Mouse (Mus musculus) limb, embryonic 14.5 days (tissue): ENCODE data around the gene Tesmin. TPM values are rescaled to one million over a fixed set of nuclear protein-coding genes. Genes with fewer than 3 reads are reported as not detected.

Source experiments
- ATAC-seq: fragments of 200-750 bp; cut with Nextera tagmentation; 2 replicates; pipeline ENCODE4 v1.8.0; 2017; ENCODE audit warnings: low read depth, moderate number of reproducible peaks, moderate TSS enrichment; ENCODE audit not compliant: low FRiP score
- DNase-seq: peaks from one replicate; pipeline ENCODE4 v3.0.0-alpha.2; 2015; ENCODE audit warnings: low spot score
- H3K27ac ChIP-seq: fragments of 300-500 bp; sonication (generic); replicated peaks from 2 replicates; pipeline ENCODE4 v1.5.1; 2014; ENCODE audit warnings: low read depth, mild to moderate bottlenecking, low read length, moderate library complexity, mixed read lengths
- H3K27me3 ChIP-seq: fragments of 300-500 bp; sonication (generic); 2 replicates; pipeline ENCODE4 v1.6.1; 2014; ENCODE audit warnings: low read length, mixed read lengths; ENCODE audit not compliant: control insufficient read depth, insufficient read depth
- H3K36me3 ChIP-seq: fragments of 300-500 bp; sonication (generic); 2 replicates; pipeline ENCODE4 v1.6.1; 2014; ENCODE audit warnings: mild to moderate bottlenecking, low read length, moderate library complexity, mixed read lengths; ENCODE audit not compliant: control insufficient read depth, insufficient read depth
- H3K4me1 ChIP-seq: fragments of 300-500 bp; sonication (generic); 2 replicates; pipeline ENCODE4 v1.6.1; 2014; ENCODE audit warnings: antibody characterized with exemption, low read length, mixed read lengths; ENCODE audit not compliant: control insufficient read depth, insufficient read depth
- H3K4me2 ChIP-seq: fragments of 300-500 bp; sonication (generic); replicated peaks from 2 replicates; pipeline ENCODE4 v1.6.1; 2014; ENCODE audit warnings: low read depth, mild to moderate bottlenecking, low read length, moderate library complexity; ENCODE audit not compliant: severe bottlenecking
- H3K4me3 ChIP-seq: fragments of 300-500 bp; sonication (generic); replicated peaks from 2 replicates; pipeline ENCODE4 v1.5.1; 2014; ENCODE audit warnings: low read length
- H3K9ac ChIP-seq: fragments of 300-500 bp; sonication (generic); 2 replicates; pipeline ENCODE4 v1.6.1; 2014; ENCODE audit warnings: mild to moderate bottlenecking, low read depth, low read length, moderate library complexity; ENCODE audit not compliant: severe bottlenecking
- H3K9me3 ChIP-seq: fragments of 300-500 bp; sonication (generic); 2 replicates; pipeline ENCODE4 v1.6.1; 2016; ENCODE audit warnings: low read length; ENCODE audit not compliant: control insufficient read depth
- POLR2A ChIP-seq: fragments of 200-500 bp; IDR thresholded peaks from 2 replicates; pipeline ENCODE4 v1.8.0; 2012; ENCODE audit warnings: inconsistent platforms, mild to moderate bottlenecking, moderate library complexity, borderline replicate concordance; ENCODE audit not compliant: insufficient read depth, insufficient read length; ENCODE audit errors: extremely low read depth
- WGBS: fragments of 180-500 bp; shearing (Covaris S2); extraction: QIAGEN DNeasy Blood & Tissue Kit; methylation state at CpG from one replicate; pipeline ENCODE4 v1.1.7; 2014; 5-methylcytosine and 5-hydroxymethylcytosine counted together
- polyA plus RNA-seq, 2 experiments: library from polyadenylated mRNA; depleted of rRNA in 1 of 2; stranded (reverse) in 1 of 2; unstranded in 1 of 2; fragments of >200 nt; fragmentation: Nextera tagmentation in 1 of 2; extraction: Ambion mirVana in 1 of 2; gene quantifications; 2 replicates each; pipeline versions ENCODE4 v1.2.1 to v1.2.3; 2012 to 2014

Gene Tesmin
- polyA plus RNA-seq, 2 experiments, result 0.29 to 0.34 TPM

GRCm38 (mm10) chr19:3431066-3431465 is 42.4 kb downstream of the Tesmin start:
- WGBS, result 66% methylated on average over 7 of the region's 7 CpGs
- Histone ChIP-seq H3K36me3 (no peaks in the 10 kb centered on the region), H3K4me1 (no peaks in the 10 kb centered on the region), H3K4me3 (no peak overlapping the region), H3K27ac (no peak overlapping the region), H3K4me2 (no peak overlapping the region), H3K9ac (no peak overlapping the region), H3K9me3 (no peaks in the 10 kb centered on the region), H3K27me3 (no peaks in the 10 kb centered on the region)
- ATAC-seq (no peak), DNase-seq (no peak)
- no peak for TF ChIP-seq POLR2A

- H3K36me3 ChIP-seq, result no peaks in the 10 kb centered on the region
- ATAC-seq (no peak), DNase-seq (no peak)
- no peak overlapping the region for H3K4me2 ChIP-seq
- H3K4me3 ChIP-seq, result no peak overlapping the region
- TF ChIP-seq POLR2A, result no peak
- no peaks in the 10 kb centered on the region for H3K9me3 ChIP-seq
- WGBS, result 67% methylated on average over 1 of the region's 2 CpGs
- H3K27ac ChIP-seq, result no peak overlapping the region
- H3K9ac ChIP-seq, result no peak overlapping the region
- H3K27me3 ChIP-seq, result no peaks in the 10 kb centered on the region
- H3K4me1 ChIP-seq, result no peaks in the 10 kb centered on the region
Measured at GRCm38 (mm10) chr19:3431969-3432368, 43.3 kb downstream of the Tesmin start.

GRCm38 (mm10) chr19:3434124-3434523 is 45.5 kb downstream of the Tesmin start:
- WGBS, result 44% methylated on average over 4 of the region's 4 CpGs
- H3K27me3 ChIP-seq, result no peaks in the 10 kb centered on the region
- H3K4me2 ChIP-seq, result no peak overlapping the region
- H3K4me1 ChIP-seq, result no peaks in the 10 kb centered on the region
- TF ChIP-seq POLR2A, result no peak
- DNase-seq (no peak), ATAC-seq (no peak)
- no peak overlapping the region for H3K4me3 ChIP-seq
- no peak overlapping the region for H3K9ac ChIP-seq
- H3K27ac ChIP-seq, result no peak overlapping the region
- no peaks in the 10 kb centered on the region for H3K9me3 ChIP-seq
- no peaks in the 10 kb centered on the region for H3K36me3 ChIP-seq

- Histone ChIP-seq H3K9me3 (no peaks in the 10 kb centered on the region), H3K9ac (no peak overlapping the region), H3K36me3 (no peaks in the 10 kb centered on the region), H3K27me3 (no peaks in the 10 kb centered on the region), H3K27ac (no peak overlapping the region), H3K4me1 (no peaks in the 10 kb centered on the region), H3K4me2 (no peak overlapping the region), H3K4me3 (no peak overlapping the region)
- DNase-seq, result no peak
- 36% methylated on average over 4 of the region's 4 CpGs for WGBS
- no peak for ATAC-seq
- TF ChIP-seq POLR2A, result no peak
Measured at GRCm38 (mm10) chr19:3434641-3435040, 46.0 kb downstream of the Tesmin start.

- 63% methylated on average over 3 of the region's 3 CpGs for WGBS
- H3K4me3 ChIP-seq, result no peak overlapping the region
Measured at GRCm38 (mm10) chr19:3435824-3436223, 47.2 kb downstream of the Tesmin start.

GRCm38 (mm10) chr19:3436840-3437239 is 48.2 kb downstream of the Tesmin start:
- WGBS, result 54% methylated on average over 9 of the region's 9 CpGs
- no peak for TF ChIP-seq POLR2A
- Histone ChIP-seq H3K4me3 (no peak overlapping the region), H3K27me3 (no peaks in the 10 kb centered on the region), H3K9ac (no peak overlapping the region), H3K4me1 (no peaks in the 10 kb centered on the region), H3K4me2 (no peak overlapping the region), H3K36me3 (no peaks in the 10 kb centered on the region), H3K9me3 (no peaks in the 10 kb centered on the region), H3K27ac (no peak overlapping the region)
- DNase-seq (no peak), ATAC-seq (no peak)

More at GRCm38 (mm10) chr19:3435824-3436223, 47.2 kb downstream of the Tesmin start:
- Histone ChIP-seq H3K27ac (no peak overlapping the region), H3K9me3 (no peaks in the 10 kb centered on the region), H3K36me3 (no peaks in the 10 kb centered on the region), H3K27me3 (no peaks in the 10 kb centered on the region), H3K4me1 (no peaks in the 10 kb centered on the region), H3K9ac (no peak overlapping the region), H3K4me2 (no peak overlapping the region)
- ATAC-seq (no peak), DNase-seq (no peak)
- no peak for TF ChIP-seq POLR2A
